Mouse (Mus musculus) midbrain, embryonic 12.5 days (tissue): ENCODE data around the gene Grin3a. TPM values are rescaled to one million over a fixed set of nuclear protein-coding genes. Genes with fewer than 3 reads are reported as not detected.
"Not testable (repeated sequence)": the region's sequence is repeated elsewhere in the genome, so short reads cannot be mapped to it uniquely, and the experiment has no call there.

ENCODE experiments used
- ATAC-seq: fragments of 200-750 bp; cut with Nextera tagmentation; 2 replicates; pipeline ENCODE4 v1.8.0; 2017; ENCODE audit warnings: low read depth, moderate TSS enrichment, moderate library complexity; ENCODE audit not compliant: low FRiP score
- H3K27ac ChIP-seq: fragments of 300-500 bp; sonication (generic); replicated peaks from 2 replicates; pipeline ENCODE4 v1.5.1; 2016; ENCODE audit warnings: mild to moderate bottlenecking
- H3K27me3 ChIP-seq: fragments of 300-500 bp; sonication (generic); 2 replicates; pipeline ENCODE4 v1.6.1; 2016; ENCODE audit warnings: mild to moderate bottlenecking
- H3K36me3 ChIP-seq: fragments of 300-500 bp; sonication (generic); 2 replicates; pipeline ENCODE4 v1.6.1; 2016
- H3K4me1 ChIP-seq: fragments of 300-500 bp; sonication (generic); 2 replicates; pipeline ENCODE4 v1.6.1; 2016
- H3K4me2 ChIP-seq: fragments of 300-500 bp; sonication (generic); replicated peaks from 2 replicates; pipeline ENCODE4 v1.6.1; 2016; ENCODE audit warnings: mild to moderate bottlenecking, moderate library complexity
- H3K4me3 ChIP-seq: fragments of 300-500 bp; sonication (generic); 2 replicates; pipeline ENCODE4 v1.5.1; 2016; ENCODE audit warnings: mild to moderate bottlenecking
- H3K9ac ChIP-seq: fragments of 300-500 bp; sonication (generic); replicated peaks from 2 replicates; pipeline ENCODE4 v1.6.1; 2016; ENCODE audit warnings: mild to moderate bottlenecking, moderate library complexity
- H3K9me3 ChIP-seq: fragments of 300-500 bp; sonication (generic); 2 replicates; pipeline ENCODE4 v1.6.1; 2016; ENCODE audit warnings: mild to moderate bottlenecking
- WGBS: fragments of 180-500 bp; shearing (Covaris S2); methylation state at CpG from one replicate; pipeline ENCODE4 v1.1.7; 2016; 5-methylcytosine and 5-hydroxymethylcytosine counted together
- polyA plus RNA-seq: library from polyadenylated mRNA; unstranded; fragments of >200 nt; fragmentation: Nextera tagmentation; extraction: Ambion mirVana; gene quantifications from 2 replicates; pipeline ENCODE4 v1.2.1, GENCODE M21; 2016

Grin3a gene
- polyA plus RNA-seq, 1 experiment from 2014 or later = 2.5 TPM

DNA sequence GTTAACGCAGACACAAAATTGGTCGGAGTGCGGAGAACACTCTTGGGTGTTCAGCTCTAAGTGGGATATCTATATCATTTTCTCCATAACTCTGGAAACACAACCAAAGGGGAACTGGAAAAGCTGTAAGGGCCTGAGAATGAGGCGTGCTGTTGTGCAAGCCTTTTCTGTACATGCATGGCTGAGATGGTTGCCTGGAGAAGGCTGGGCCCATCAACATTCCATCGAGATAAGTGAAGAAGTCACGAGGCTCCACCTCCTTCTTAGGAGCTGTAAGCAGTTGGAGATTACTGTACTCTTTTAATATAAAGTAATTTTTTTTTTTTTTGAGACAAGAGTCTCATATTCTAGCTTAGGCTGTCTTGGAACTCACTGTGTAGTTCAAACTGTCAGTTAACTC, 169.5 kb downstream of the Grin3a start:
- Histone ChIP-seq H3K9me3 (no peaks in the 10 kb centered on the region), H3K4me3 (no peak overlapping the region), H3K36me3 (no peaks in the 10 kb centered on the region), H3K9ac (no peak overlapping the region), H3K4me2 (no peak overlapping the region), H3K27ac (no peak overlapping the region), H3K4me1 (no peaks in the 10 kb centered on the region), H3K27me3 (no peaks in the 10 kb centered on the region)
- 88% methylated on average over 6 of the region's 6 CpGs for WGBS
- ATAC-seq = no peak

DNA sequence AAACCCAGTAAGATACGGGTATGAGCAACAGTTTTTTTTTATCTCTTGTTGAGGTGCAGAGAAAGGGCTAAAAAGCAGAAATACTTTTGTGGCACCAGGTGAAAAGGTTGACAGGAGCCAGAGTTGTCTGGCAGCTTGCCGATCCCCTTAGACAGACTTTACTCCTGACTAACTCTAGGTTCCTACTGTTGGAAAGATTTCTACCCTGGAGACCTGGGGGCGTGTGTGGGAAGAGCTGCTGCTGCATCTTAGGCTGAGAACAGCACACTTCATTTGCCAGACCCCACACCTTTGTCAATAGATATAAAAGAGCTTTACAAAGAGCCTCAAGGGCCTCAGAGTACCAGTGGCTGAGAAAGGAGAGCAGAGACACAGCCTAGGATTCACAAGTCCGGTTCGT, 180.7 kb downstream of the Grin3a start:
- Histone ChIP-seq H3K36me3 (peaks cover 33% of the 10 kb centered on the region), H3K27ac (no peak overlapping the region), H3K27me3 (no peaks in the 10 kb centered on the region), H3K4me1 (no peaks in the 10 kb centered on the region), H3K9ac (no peak overlapping the region), H3K9me3 (no peaks in the 10 kb centered on the region), H3K4me2 (no peak overlapping the region), H3K4me3 (no peak overlapping the region)
- 90% methylated on average over 5 of the region's 5 CpGs for WGBS
- no peak for ATAC-seq

DNA sequence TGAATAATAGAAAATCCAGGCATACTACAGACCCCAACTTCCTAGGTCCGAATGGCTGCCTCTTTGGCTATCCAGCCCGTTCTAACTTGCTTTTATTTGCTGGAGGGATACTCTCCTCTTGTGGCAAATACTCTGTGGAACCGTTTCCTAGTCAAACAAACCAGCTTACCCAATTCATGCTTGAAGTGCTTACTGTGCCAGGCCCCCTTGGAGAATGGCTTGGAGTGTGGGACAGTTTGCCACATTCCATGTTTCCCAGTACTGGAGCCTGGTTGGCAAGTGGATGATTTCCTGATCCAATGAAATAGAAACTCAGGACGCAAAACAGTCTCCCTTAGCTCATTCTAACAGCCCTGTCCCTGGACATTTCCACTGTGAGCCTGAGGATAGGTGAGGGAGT, 183.3 kb downstream of the Grin3a start:
- WGBS = 91% methylated on average over 4 of the region's 4 CpGs

DNA sequence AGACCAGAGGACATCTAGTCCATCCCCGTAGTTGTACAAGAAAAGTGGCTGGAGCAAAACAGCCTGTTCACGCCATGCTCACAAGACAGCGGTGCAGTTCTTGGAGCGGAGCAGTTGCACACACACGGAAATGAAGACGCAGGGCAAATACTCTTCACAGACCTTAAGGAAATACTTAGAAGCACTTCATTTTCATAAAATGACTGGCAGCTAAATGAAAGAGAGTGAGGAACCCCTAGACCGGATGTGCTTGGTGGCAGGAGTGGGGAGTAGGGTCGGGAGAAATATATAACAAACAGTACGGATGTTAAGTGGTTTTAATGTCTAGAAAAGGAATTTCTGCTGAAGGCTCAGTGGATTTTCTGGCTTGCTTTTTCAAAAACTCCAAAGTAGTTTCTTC, 183.9 kb downstream of the Grin3a start:
- H3K36me3 ChIP-seq = peaks cover 47% of the 10 kb centered on the region
- 93% methylated on average over 9 of the region's 9 CpGs for WGBS
- H3K4me2 ChIP-seq = no peak overlapping the region
- H3K9ac ChIP-seq = no peak overlapping the region
- no peak overlapping the region for H3K4me3 ChIP-seq
- H3K9me3 ChIP-seq = no peaks in the 10 kb centered on the region
- no peaks in the 10 kb centered on the region for H3K4me1 ChIP-seq
- H3K27ac ChIP-seq = no peak overlapping the region
- ATAC-seq = no peak
- no peaks in the 10 kb centered on the region for H3K27me3 ChIP-seq

More for the DNA sequence above, 183.3 kb downstream of the Grin3a start:
- no peak for ATAC-seq
- peaks cover 42% of the 10 kb centered on the region for H3K36me3 ChIP-seq
- no peaks in the 10 kb centered on the region for H3K27me3 ChIP-seq
- no peak overlapping the region for H3K4me3 ChIP-seq
- no peak overlapping the region for H3K27ac ChIP-seq
- no peaks in the 10 kb centered on the region for H3K4me1 ChIP-seq
- no peaks in the 10 kb centered on the region for H3K9me3 ChIP-seq
- no peak overlapping the region for H3K9ac ChIP-seq
- H3K4me2 ChIP-seq = no peak overlapping the region

DNA sequence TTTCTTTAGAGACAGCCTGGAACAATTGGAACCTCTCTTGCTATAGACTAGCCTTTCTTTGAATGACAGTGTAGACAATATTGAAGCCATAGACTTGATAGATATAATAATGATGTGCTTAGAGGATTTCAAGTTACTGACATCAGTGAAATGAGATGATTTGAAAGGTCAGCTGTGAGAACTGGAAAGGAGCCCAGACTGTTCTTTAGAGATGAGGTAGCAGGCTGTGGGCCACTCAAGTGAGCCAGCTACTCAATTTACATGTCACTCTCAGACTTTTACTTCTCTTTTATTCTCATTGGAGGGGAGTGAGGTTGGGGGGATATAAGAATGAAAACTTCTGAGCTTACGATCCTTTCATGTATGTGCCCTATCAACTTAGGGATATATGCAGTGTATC, 186.1 kb downstream of the Grin3a start:
- Histone ChIP-seq H3K4me3 (no peak overlapping the region), H3K27me3 (no peaks in the 10 kb centered on the region), H3K27ac (no peak overlapping the region), H3K4me2 (no peak overlapping the region), H3K9ac (no peak overlapping the region), H3K4me1 (no peaks in the 10 kb centered on the region), H3K36me3 (peaks cover 60% of the 10 kb centered on the region), H3K9me3 (no peaks in the 10 kb centered on the region)
- no peak for ATAC-seq
- WGBS = 87% methylated on average over 1 of the region's 1 CpGs

DNA sequence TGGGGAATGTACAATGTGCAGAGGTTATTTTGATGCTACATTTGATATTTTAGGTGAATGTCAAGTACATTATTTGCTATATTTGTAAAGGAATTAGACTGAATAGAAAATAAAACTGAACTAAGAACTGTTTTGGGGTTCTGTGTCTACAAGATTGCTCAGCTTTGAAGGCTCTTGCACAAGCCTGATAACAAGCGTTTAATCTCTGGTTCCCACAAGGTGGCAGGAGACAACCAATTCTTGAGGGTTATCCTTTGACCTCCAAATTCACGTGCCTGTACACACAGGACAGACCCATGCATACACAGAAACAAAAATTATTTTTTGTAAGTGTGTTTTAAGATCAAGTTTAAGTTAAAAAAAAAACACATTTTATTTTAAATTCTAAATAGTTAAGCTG, 205.6 kb downstream of the Grin3a start:
- Histone ChIP-seq H3K4me1 (no peaks in the 10 kb centered on the region), H3K27ac (no peak overlapping the region), H3K27me3 (no peaks in the 10 kb centered on the region), H3K4me3 (no peak overlapping the region), H3K36me3 (peaks cover 70% of the 10 kb centered on the region), H3K4me2 (no peak overlapping the region), H3K9ac (no peak overlapping the region), H3K9me3 (no peaks in the 10 kb centered on the region)
- ATAC-seq = no peak
- WGBS = 68% methylated on average over 2 of the region's 2 CpGs

DNA sequence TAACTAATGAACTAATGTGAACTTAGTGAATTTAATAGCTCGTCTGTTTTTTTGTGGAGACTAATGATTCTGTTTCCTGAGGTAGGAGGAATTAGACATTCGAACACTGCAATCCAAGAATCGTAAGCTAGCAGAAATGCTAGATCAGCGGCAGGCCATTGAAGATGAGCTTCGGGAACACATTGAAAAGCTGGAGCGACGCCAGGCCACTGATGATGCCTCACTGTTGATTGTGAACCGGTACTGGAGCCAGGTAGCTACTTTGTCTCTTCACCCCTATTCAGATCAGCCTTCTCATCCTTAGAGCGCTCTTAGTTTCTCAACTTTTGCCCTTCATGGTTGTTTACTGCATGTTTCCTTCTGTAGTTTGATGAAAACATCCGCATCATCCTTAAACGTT, 207.7 kb downstream of the Grin3a start:
- ATAC-seq = no peak
- no peak overlapping the region for H3K27ac ChIP-seq
- no peaks in the 10 kb centered on the region for H3K27me3 ChIP-seq
- H3K9ac ChIP-seq = no peak overlapping the region
- no peak overlapping the region for H3K4me3 ChIP-seq
- no peaks in the 10 kb centered on the region for H3K9me3 ChIP-seq
- H3K4me1 ChIP-seq = peaks cover 4% of the 10 kb centered on the region
- peaks cover 64% of the 10 kb centered on the region for H3K36me3 ChIP-seq
- H3K4me2 ChIP-seq = no peak overlapping the region
- 94% methylated on average over 11 of the region's 11 CpGs for WGBS

DNA sequence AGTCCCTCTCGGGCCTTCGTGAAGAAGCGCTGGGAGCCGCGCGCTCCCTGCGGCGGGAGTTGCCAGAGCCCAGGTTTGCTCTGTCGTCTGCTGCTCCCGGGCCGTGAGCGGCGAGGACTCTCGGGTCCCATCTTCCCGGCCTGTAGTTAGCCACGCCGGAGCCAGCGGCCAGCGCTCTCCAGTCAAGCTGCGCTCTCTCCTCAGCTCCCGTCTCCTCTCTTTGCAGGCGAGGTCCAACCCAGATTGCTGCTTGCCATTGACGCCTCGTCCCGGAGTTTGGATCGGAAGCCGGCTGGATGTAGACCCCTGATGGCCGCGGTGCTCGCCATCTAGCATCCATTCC, 213.4 kb downstream of the Grin3a start:
- peak overlapping the region; percentile 60 for H3K4me3 ChIP-seq
- H3K36me3 ChIP-seq = peaks cover 30% of the 10 kb centered on the region
- no peaks in the 10 kb centered on the region for H3K9me3 ChIP-seq
- H3K27ac ChIP-seq = peak overlapping the region; percentile 78
- WGBS = under 1% methylated on average over 30 of the region's 30 CpGs
- H3K9ac ChIP-seq = peak overlapping the region; percentile 82
- no peaks in the 10 kb centered on the region for H3K27me3 ChIP-seq
- peaks cover 4% of the 10 kb centered on the region for H3K4me1 ChIP-seq
- peak; percentile 82; the same call in 1 of the 2 replicates for ATAC-seq
- peak overlapping the region; percentile 80 for H3K4me2 ChIP-seq

DNA sequence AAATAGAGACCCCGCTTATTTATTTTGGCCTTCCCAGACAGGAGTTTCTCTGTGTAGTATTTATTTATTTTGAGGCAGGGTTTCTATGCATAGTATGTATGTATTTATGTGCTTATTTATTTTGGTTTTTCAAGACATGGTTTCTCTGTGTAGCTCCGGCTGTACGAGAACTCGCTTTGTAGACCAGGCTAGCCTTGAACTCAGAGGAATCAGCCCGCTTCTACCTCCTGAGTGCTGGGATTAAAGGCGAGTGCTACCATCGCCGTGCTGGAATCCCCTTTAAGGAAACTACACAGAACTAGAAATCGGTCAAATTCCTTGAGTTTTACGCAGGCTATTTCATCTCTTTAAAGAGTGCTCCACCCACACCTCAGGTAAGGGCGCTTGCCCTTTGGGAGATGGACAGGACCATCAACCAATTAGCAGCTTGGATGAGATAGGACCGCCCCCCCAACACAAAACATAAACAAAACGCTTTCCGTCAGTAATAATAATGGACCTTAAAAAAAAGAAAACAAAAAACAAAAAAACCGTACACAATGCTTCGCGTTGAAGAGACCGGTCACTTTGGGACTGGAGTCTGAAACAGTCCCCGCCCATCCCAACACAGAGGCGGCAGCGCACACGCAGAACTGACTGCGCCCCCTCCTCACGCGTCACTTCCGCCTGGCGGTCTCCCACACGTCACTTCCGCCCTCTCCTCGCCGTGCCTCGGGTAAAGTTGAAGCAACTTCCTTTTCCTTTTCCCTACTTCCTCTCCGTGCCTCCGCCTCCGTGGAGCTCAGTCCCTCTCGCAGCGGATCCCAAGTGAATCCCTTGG, 214.0 kb downstream of the Grin3a start, which contains the start of gene Rnf20:
Rnf20 (plus strand) TSS at position 688 of the 820 bp plus-strand sequence.
- Histone ChIP-seq H3K9ac (peak within 1 kb of the TSS; percentile 82), H3K27me3 (no peaks in the 10 kb centered on the region), H3K4me3 (peak within 1 kb of the TSS; percentile 60), H3K4me2 (peak within 1 kb of the TSS; percentile 80), H3K27ac (peak within 1 kb of the TSS; percentile 78), H3K36me3 (peaks cover 25% of the 10 kb centered on the region), H3K9me3 (no peaks in the 10 kb centered on the region), H3K4me1 (peaks cover 4% of the 10 kb centered on the region)
- WGBS = 4% methylated on average over 37 of the region's 37 CpGs
- peak; percentile 97 for ATAC-seq

DNA sequence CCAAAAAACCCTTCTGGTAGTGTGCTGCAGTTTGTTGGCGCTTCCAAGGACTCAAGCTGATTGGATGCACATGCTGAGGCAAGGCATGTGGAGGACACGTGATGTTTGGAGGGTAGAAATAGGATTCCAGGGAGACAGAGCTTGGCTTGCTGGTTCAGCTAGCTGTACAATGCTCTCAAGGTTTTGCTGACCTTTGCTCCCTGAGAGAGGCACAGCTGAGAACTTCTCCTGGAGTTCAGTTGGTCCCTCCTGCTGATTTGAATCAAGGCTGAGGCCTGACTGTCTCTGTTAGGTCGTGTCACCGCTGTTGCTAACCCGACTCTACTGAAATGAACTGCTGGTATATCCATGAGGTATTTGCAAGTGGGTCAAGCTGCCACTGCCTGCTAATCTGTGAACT, 216.6 kb downstream of the Grin3a start:
- 79% methylated on average over 5 of the region's 5 CpGs for WGBS
- H3K4me3 ChIP-seq = no peak overlapping the region
- no peaks in the 10 kb centered on the region for H3K9me3 ChIP-seq
- ATAC-seq = no peak
- no peak overlapping the region for H3K27ac ChIP-seq
- peaks cover 4% of the 10 kb centered on the region for H3K4me1 ChIP-seq
- no peak overlapping the region for H3K9ac ChIP-seq
- H3K27me3 ChIP-seq = no peaks in the 10 kb centered on the region
- 0 out of 2 replicates have a peak, but pooled peaks cover under 1% of the 10 kb centered on the region for H3K36me3 ChIP-seq
- no peak overlapping the region for H3K4me2 ChIP-seq

DNA sequence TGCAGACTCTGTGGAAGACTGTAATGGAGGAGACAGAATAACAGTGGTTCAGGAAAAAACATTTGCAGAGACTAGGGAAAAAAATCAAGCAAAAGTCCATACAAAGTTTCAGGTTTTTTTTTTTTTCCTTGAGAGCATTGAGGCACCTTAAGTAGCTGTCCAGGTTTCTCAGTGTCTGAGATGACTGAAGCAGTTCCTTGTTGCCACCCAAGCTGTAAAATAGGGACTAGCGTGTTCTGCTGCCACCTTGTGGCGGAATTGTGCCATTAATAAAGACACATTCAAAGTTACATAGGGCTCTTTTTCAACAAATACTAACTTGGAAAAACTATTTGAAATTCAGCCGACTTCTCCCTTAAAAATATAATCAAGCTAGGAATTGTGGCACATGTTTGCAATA, 218.6 kb downstream of the Grin3a start:
- Histone ChIP-seq H3K4me3 (no peak overlapping the region), H3K4me2 (no peak overlapping the region), H3K27me3 (no peaks in the 10 kb centered on the region), H3K36me3 (no peaks in the 10 kb centered on the region), H3K27ac (no peak overlapping the region), H3K9ac (no peak overlapping the region), H3K9me3 (no peaks in the 10 kb centered on the region), H3K4me1 (no peaks in the 10 kb centered on the region)
- no peak for ATAC-seq
- 7% methylated on average over 3 of the region's 3 CpGs for WGBS

DNA sequence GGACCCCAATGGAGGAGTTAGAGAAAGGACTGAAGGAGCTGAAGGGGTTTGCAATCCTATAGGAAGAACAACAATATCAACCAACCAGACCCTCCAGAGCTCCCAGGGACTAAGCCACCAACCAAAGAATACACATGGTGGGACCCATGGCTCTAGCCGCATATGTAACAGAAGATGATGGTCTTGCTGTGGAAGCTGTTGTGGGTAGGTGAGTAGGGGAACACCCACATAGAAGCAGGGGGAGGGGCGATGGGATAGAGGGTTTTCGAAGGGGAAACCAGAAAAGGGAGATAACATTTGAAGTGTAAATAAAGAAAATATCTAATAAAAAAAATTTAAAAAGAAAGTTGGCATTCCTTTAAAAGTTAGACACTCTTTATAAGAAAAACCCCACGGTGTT, 220.6 kb downstream of the Grin3a start:
- not testable (repeated sequence) for H3K4me1 ChIP-seq, H3K36me3 ChIP-seq, H3K27me3 ChIP-seq, H3K27ac ChIP-seq, H3K9me3 ChIP-seq, H3K4me2 ChIP-seq, H3K4me3 ChIP-seq, H3K9ac ChIP-seq, ATAC-seq
- WGBS = 88% methylated on average over 4 of the region's 4 CpGs

DNA sequence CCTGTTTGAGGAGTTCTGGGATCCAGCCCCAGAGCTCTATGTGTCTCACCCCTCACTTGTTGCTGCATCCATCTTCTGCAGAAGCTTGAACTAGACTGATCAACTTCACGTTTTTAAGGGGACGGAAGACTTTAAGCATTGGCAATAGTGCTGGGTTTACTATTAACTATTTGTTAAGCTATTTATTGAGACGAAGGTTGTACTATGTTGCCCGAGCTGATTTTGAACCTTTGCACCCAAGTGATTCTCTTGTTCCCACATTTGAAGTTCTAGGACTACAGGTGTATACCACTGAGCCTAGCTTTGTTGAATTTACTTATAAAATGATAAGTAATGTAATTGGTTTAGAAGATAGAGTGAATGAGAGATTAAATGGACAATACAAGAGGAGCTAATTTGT, 221.6 kb downstream of the Grin3a start:
- Histone ChIP-seq H3K27me3 (no peaks in the 10 kb centered on the region), H3K4me1 (no peaks in the 10 kb centered on the region), H3K9me3 (no peaks in the 10 kb centered on the region), H3K4me3 (no peak overlapping the region), H3K4me2 (no peak overlapping the region), H3K9ac (no peak overlapping the region), H3K36me3 (no peaks in the 10 kb centered on the region), H3K27ac (no peak overlapping the region)
- WGBS = 90% methylated on average over 4 of the region's 4 CpGs
- no peak for ATAC-seq
